Mouse (Mus musculus) natural killer cell, adult 2 months (primary cell): ENCODE data around the gene Cgrrf1.

Source experiments
- DNase-seq, 2 experiments: peaks; one replicate each; pipeline ENCODE4 v3.0.0; 2022; ENCODE audit warnings: low spot score in 2 of 2

The Cgrrf1 gene

GRCm38 (mm10) chr14:46893961-46894360 lies 62.0 kb downstream of the Cgrrf1 start:
- no peak for DNase-seq

GRCm38 (mm10) chr14:46897953-46898352 lies 66.0 kb downstream of the Cgrrf1 start:
- DNase-seq = no peak

GRCm38 (mm10) chr14:46898626-46899025 lies 66.7 kb downstream of the Cgrrf1 start:
- DNase-seq = no peak

- DNase-seq = no peak
These were observed 70.7 kb downstream of the Cgrrf1 start for GRCm38 (mm10) chr14:46902498-46903087.
